Mouse (Mus musculus): ENCODE measurements at regions not wholly inside any gene's neighbourhood (a gene's known extent, or its start where the extent isn't known, plus 50 kb on each side); places are given as distances from the start of the nearest gene placed in this dataset.

DNA sequence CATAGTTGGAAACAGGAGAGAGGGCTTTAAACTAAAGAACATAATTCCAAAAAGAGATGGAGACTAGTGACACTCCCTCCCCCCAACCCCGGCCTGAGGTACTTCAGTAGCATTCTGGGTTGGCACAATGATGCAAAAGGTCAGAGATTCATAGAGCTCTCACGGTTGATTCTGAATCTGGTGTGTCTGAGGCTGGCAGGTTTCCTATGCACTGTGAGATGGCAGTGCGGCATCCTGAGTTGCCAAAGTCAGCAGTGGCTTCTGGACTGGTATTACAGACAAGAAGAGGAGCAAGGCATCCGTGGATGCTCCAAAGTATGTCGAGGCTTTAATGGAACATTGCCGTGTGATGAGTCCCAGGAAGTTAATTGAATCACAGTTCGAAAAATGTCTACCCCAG lies 2791.8 kb upstream of the Gm7489 start:
- WGBS = 77% methylated on average over 7 of the region's 7 CpGs
- no peak for DNase-seq
- H3K4me1 ChIP-seq (ENCODE audit: insufficient read depth) = no peaks in the 10 kb centered on the region
- no peaks in the 10 kb centered on the region for H3K27me3 ChIP-seq (ENCODE audit: insufficient read depth, low read length)
- no peak overlapping the region for H3K4me3 ChIP-seq (ENCODE audit: low read depth, low read length)
- H3K36me3 ChIP-seq (ENCODE audit: insufficient read depth) = no peaks in the 10 kb centered on the region
- H3K27ac ChIP-seq (ENCODE audit: low read depth) = no peak overlapping the region
- no peak for TF ChIP-seq CTCF (IDR thresholded peaks at IDR 0.05; ENCODE audit: low read depth)
- H3K4me2 ChIP-seq = no peak overlapping the region
- ATAC-seq (ENCODE audit: insufficient read depth) = no peak
- H3K9ac ChIP-seq = no peak overlapping the region
- H3K9me3 ChIP-seq (ENCODE audit: low read depth, low read length) = no peaks in the 10 kb centered on the region

DNA sequence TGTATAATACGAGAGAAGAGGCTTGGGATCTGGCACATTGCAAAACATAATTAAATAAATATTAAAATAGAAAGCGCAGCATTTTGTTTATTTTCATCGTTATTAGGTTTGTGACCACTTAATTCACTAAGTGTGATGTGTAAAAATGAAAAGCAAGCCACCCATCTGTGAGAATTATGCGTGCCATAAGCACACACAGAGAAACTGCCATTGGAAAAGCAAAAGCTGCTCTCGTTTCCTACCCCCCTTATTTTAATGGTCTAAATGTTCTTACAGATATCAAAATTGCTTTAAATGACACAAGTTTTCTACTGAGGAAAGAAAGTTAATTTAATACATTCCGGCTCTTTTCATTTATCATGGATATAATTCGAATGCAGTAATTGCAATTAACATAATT lies 2780.8 kb upstream of the Gm7489 start:
- DNase-seq = no peak
- no peak for TF ChIP-seq CTCF (IDR thresholded peaks at IDR 0.05; ENCODE audit: low read depth)
- H3K27me3 ChIP-seq (ENCODE audit: insufficient read depth, low read length) = no peaks in the 10 kb centered on the region
- H3K4me2 ChIP-seq = peak overlapping the region; percentile 50
- no peak overlapping the region for H3K27ac ChIP-seq (ENCODE audit: low read depth)
- no peaks in the 10 kb centered on the region for H3K36me3 ChIP-seq (ENCODE audit: insufficient read depth)
- no peaks in the 10 kb centered on the region for H3K9me3 ChIP-seq (ENCODE audit: low read depth, low read length)
- no peak for ATAC-seq (ENCODE audit: insufficient read depth)
- no peak overlapping the region for H3K9ac ChIP-seq
- H3K4me3 ChIP-seq (ENCODE audit: low read depth, low read length) = no peak overlapping the region
- 0 out of 2 replicates have a peak, but pooled peaks cover 8% of the 10 kb centered on the region for H3K4me1 ChIP-seq (ENCODE audit: insufficient read depth)
- 76% methylated on average over 7 of the region's 7 CpGs for WGBS

GRCm38 (mm10) chr15:51104362-51104761 lies 2780.3 kb upstream of the Gm7489 start:
- Histone ChIP-seq H3K4me1 (ENCODE audit: insufficient read depth) (0 out of 2 replicates have a peak, but pooled peaks cover 8% of the 10 kb centered on the region), H3K36me3 (ENCODE audit: insufficient read depth) (no peaks in the 10 kb centered on the region), H3K4me3 (ENCODE audit: low read depth, low read length) (no peak overlapping the region), H3K27ac (ENCODE audit: low read depth) (no peak overlapping the region), H3K4me2 (peak overlapping the region; percentile 50), H3K9ac (no peak overlapping the region), H3K27me3 (ENCODE audit: insufficient read depth, low read length) (no peaks in the 10 kb centered on the region), H3K9me3 (ENCODE audit: low read depth, low read length) (no peaks in the 10 kb centered on the region)
- 0 out of 2 replicates have a peak, but pooled peaks have one; percentile 49 for ATAC-seq (ENCODE audit: insufficient read depth)
- peak; percentile 30 for DNase-seq
- 19% methylated on average over 10 of the region's 10 CpGs for WGBS
- no peak for TF ChIP-seq CTCF (IDR thresholded peaks at IDR 0.05; ENCODE audit: low read depth)

- Histone ChIP-seq H3K36me3 (ENCODE audit: insufficient read depth) (no peaks in the 10 kb centered on the region), H3K27me3 (ENCODE audit: insufficient read depth, low read length) (no peaks in the 10 kb centered on the region), H3K4me2 (peak overlapping the region; percentile 50), H3K4me1 (ENCODE audit: insufficient read depth) (0 out of 2 replicates have a peak, but pooled peaks cover 8% of the 10 kb centered on the region), H3K9ac (no peak overlapping the region), H3K27ac (ENCODE audit: low read depth) (no peak overlapping the region), H3K4me3 (ENCODE audit: low read depth, low read length) (no peak overlapping the region), H3K9me3 (ENCODE audit: low read depth, low read length) (no peaks in the 10 kb centered on the region)
- DNase-seq (no peak), ATAC-seq (ENCODE audit: insufficient read depth) (no peak)
- 40% methylated on average over 5 of the region's 5 CpGs for WGBS
- TF ChIP-seq CTCF (IDR thresholded peaks at IDR 0.05; ENCODE audit: low read depth) = no peak
Observed at GRCm38 (mm10) chr15:51104796-51105195, 2779.9 kb upstream of the Gm7489 start.

DNA sequence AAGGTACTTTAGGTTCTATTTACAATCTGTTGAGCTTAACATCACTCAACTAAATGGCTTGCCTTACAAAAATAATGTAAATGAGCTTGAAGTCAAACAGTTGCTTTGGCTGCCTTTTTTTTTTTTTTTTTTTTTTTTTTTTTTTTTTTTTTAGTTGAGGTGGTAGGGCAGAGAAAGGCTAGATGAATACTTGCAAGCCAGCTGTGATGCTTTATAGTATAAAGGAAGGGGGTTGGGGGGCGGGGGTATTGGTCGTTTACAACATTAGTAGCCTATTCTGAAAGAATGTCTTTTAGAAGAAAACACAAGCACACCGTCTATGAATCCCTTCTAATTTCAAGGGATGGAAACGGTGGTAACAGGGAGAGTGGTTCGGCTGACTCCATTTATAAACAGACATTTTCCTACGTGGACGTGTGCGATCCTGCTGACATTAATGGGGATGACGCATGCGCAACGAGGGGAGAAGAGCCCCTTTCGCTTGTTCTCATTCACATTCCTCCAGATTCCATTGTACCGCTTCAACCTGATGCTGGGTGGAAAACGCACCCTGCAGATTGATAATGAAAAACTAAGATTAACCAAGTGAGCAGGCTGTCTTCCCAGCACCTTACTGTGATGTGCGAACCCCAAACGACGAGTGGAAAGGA lies 2779.2 kb upstream of the Gm7489 start:
- 57% methylated on average over 17 of the region's 17 CpGs for WGBS
- Histone ChIP-seq H3K36me3 (ENCODE audit: insufficient read depth) (no peaks in the 10 kb centered on the region), H3K4me2 (peak overlapping the region; percentile 18; the same call in 1 of the 2 replicates), H3K9ac (no peak overlapping the region), H3K9me3 (ENCODE audit: low read depth, low read length) (no peaks in the 10 kb centered on the region), H3K4me1 (ENCODE audit: insufficient read depth) (0 out of 2 replicates have a peak, but pooled peaks cover 8% of the 10 kb centered on the region), H3K4me3 (ENCODE audit: low read depth, low read length) (no peak overlapping the region), H3K27me3 (ENCODE audit: insufficient read depth, low read length) (no peaks in the 10 kb centered on the region), H3K27ac (ENCODE audit: low read depth) (no peak overlapping the region)
- peak; percentile 24 for DNase-seq
- TF ChIP-seq CTCF (IDR thresholded peaks at IDR 0.05; ENCODE audit: low read depth) = no peak
- no peak for ATAC-seq (ENCODE audit: insufficient read depth)

GRCm38 (mm10) chr15:51110186-51110585 lies 2774.5 kb upstream of the Gm7489 start:
- DNase-seq (no peak), ATAC-seq (ENCODE audit: insufficient read depth) (no peak)
- Histone ChIP-seq H3K9ac (no peak overlapping the region), H3K27ac (ENCODE audit: low read depth) (no peak overlapping the region), H3K4me2 (no peak overlapping the region), H3K4me3 (ENCODE audit: low read depth, low read length) (no peak overlapping the region), H3K27me3 (ENCODE audit: insufficient read depth, low read length) (no peaks in the 10 kb centered on the region), H3K36me3 (ENCODE audit: insufficient read depth) (no peaks in the 10 kb centered on the region), H3K9me3 (ENCODE audit: low read depth, low read length) (no peaks in the 10 kb centered on the region), H3K4me1 (ENCODE audit: insufficient read depth) (no peaks in the 10 kb centered on the region)
- no peak for TF ChIP-seq CTCF (IDR thresholded peaks at IDR 0.05; ENCODE audit: low read depth)
- WGBS = 57% methylated on average over 3 of the region's 3 CpGs

DNA sequence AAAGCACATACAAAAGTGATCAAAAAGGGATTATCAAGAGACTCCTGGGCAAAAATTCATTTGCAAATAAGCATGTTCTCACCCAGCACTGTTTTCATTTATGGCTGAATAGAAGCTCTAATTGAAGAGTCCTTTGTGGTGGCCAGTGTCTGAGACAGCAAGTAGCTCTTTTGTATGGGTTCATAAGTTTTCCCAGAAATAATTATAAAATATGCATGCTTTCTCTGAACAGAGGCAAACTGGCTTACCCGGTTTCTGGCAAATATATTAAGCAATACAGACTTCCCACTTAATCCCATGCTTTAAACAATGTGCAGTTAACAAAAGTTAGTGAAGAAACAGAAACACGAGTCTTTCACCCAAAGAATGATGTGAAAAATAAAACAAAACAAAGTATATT lies 2758.8 kb upstream of the Gm7489 start:
- WGBS = 67% methylated on average over 2 of the region's 2 CpGs
- no peak for ATAC-seq (ENCODE audit: insufficient read depth)
- Histone ChIP-seq H3K4me3 (ENCODE audit: low read depth, low read length) (no peak overlapping the region), H3K9ac (no peak overlapping the region), H3K4me1 (ENCODE audit: insufficient read depth) (peaks cover 2% of the 10 kb centered on the region; the same call in 1 of the 2 replicates), H3K27me3 (ENCODE audit: insufficient read depth, low read length) (no peaks in the 10 kb centered on the region), H3K27ac (ENCODE audit: low read depth) (no peak overlapping the region), H3K36me3 (ENCODE audit: insufficient read depth) (no peaks in the 10 kb centered on the region), H3K4me2 (no peak overlapping the region), H3K9me3 (ENCODE audit: low read depth, low read length) (no peaks in the 10 kb centered on the region)
- no peak for TF ChIP-seq CTCF (IDR thresholded peaks at IDR 0.05; ENCODE audit: low read depth)
- DNase-seq = no peak
